Mouse (Mus musculus) liver, embryonic 15.5 days (tissue): ENCODE results near the gene Dnajc13. TPM values are rescaled to one million over a fixed set of nuclear protein-coding genes. Genes with fewer than 3 reads are reported as not detected.

Experiments used
- ATAC-seq: fragments of 200-750 bp; cut with Nextera tagmentation; 2 replicates; pipeline ENCODE4 v1.8.0; 2017; ENCODE audit warnings: moderate number of reproducible peaks, mild to moderate bottlenecking, moderate library complexity; ENCODE audit not compliant: insufficient read depth
- H3K27ac ChIP-seq: fragments of 300-500 bp; sonication (generic); replicated peaks from 2 replicates; pipeline ENCODE4 v1.5.1; 2015; ENCODE audit warnings: mild to moderate bottlenecking, inconsistent platforms
- H3K27me3 ChIP-seq: fragments of 300-500 bp; sonication (generic); 2 replicates; pipeline ENCODE4 v1.6.1; 2015; ENCODE audit warnings: mild to moderate bottlenecking, inconsistent platforms
- H3K36me3 ChIP-seq: fragments of 300-500 bp; sonication (generic); replicated peaks from 2 replicates; pipeline ENCODE4 v1.6.1; 2015; ENCODE audit warnings: moderate library complexity, mild to moderate bottlenecking, inconsistent platforms
- H3K4me1 ChIP-seq: fragments of 300-500 bp; sonication (generic); replicated peaks from 2 replicates; pipeline ENCODE4 v1.6.1; 2015; ENCODE audit warnings: inconsistent platforms
- H3K4me2 ChIP-seq: fragments of 300-500 bp; sonication (generic); 2 replicates; pipeline ENCODE4 v1.6.1; 2015; ENCODE audit warnings: moderate library complexity, mild to moderate bottlenecking, inconsistent platforms
- H3K4me3 ChIP-seq: fragments of 300-500 bp; sonication (generic); replicated peaks from 2 replicates; pipeline ENCODE4 v1.5.1; 2015; ENCODE audit warnings: mild to moderate bottlenecking, inconsistent platforms
- H3K9ac ChIP-seq: fragments of 300-500 bp; sonication (generic); 2 replicates; pipeline ENCODE4 v1.6.1; 2015; ENCODE audit warnings: moderate library complexity, mild to moderate bottlenecking, inconsistent platforms
- H3K9me3 ChIP-seq: fragments of 300-500 bp; sonication (generic); replicated peaks from 2 replicates; pipeline ENCODE4 v1.6.1; 2016; ENCODE audit warnings: inconsistent platforms
- WGBS: fragments of 180-500 bp; shearing (Covaris S2); methylation state at CpG from one replicate; pipeline ENCODE4 v1.1.7; 2015; ENCODE audit warnings: mixed read lengths; ENCODE audit not compliant: insufficient replicate concordance; 5-methylcytosine and 5-hydroxymethylcytosine counted together
- polyA plus RNA-seq: library from polyadenylated mRNA; unstranded; fragments of >200 nt; fragmentation: Nextera tagmentation; extraction: Ambion mirVana; gene quantifications from 2 replicates; pipeline ENCODE4 v1.2.1, GENCODE M21; 2015

The Dnajc13 gene
- polyA plus RNA-seq: 6.8 and 7.2 TPM in 2 replicates

- no peaks in the 10 kb centered on the region for H3K36me3 ChIP-seq
- peak within 1 kb of the TSS; percentile 96 for H3K4me3 ChIP-seq
- peak within 1 kb of the TSS; percentile 82 for H3K27ac ChIP-seq
- peak within 1 kb of the TSS; percentile 84 for H3K9ac ChIP-seq
- no peaks in the 10 kb centered on the region for H3K9me3 ChIP-seq
- WGBS: under 1% methylated on average over 59 of the region's 60 CpGs
- H3K4me2 ChIP-seq: peak within 1 kb of the TSS; percentile 86
- H3K4me1 ChIP-seq: peaks cover 32% of the 10 kb centered on the region
- no peaks in the 10 kb centered on the region for H3K27me3 ChIP-seq
- peak; percentile 97 for ATAC-seq
Measured at GRCm38 (mm10) chr9:104262823-104263352, at the start of gene Dnajc13. Gene Dnajc13 (minus strand): TSS chr9:104262930.

GRCm38 (mm10) chr9:104306734-104307133 lies 44.0 kb upstream of the Dnajc13 start:
- 9% methylated on average over 6 of the region's 6 CpGs for WGBS
- no peak for ATAC-seq

GRCm38 (mm10) chr9:104305333-104306111 lies 42.8 kb upstream of the Dnajc13 start:
- no peak overlapping the region for H3K27ac ChIP-seq
- ATAC-seq: no peak
- WGBS: 74% methylated on average over 6 of the region's 6 CpGs

More at GRCm38 (mm10) chr9:104306734-104307133, 44.0 kb upstream of the Dnajc13 start:
- H3K9ac ChIP-seq: no peak overlapping the region
- no peaks in the 10 kb centered on the region for H3K36me3 ChIP-seq
- H3K4me2 ChIP-seq: no peak overlapping the region
- no peaks in the 10 kb centered on the region for H3K9me3 ChIP-seq
- no peaks in the 10 kb centered on the region for H3K27me3 ChIP-seq
- H3K4me1 ChIP-seq: no peaks in the 10 kb centered on the region
- no peak overlapping the region for H3K27ac ChIP-seq
- no peak overlapping the region for H3K4me3 ChIP-seq

GRCm38 (mm10) chr9:104304800-104305199 lies 42.1 kb upstream of the Dnajc13 start:
- Histone ChIP-seq H3K4me3 (no peak overlapping the region), H3K4me2 (no peak overlapping the region), H3K4me1 (no peaks in the 10 kb centered on the region), H3K9me3 (no peaks in the 10 kb centered on the region), H3K27ac (no peak overlapping the region), H3K9ac (no peak overlapping the region), H3K27me3 (no peaks in the 10 kb centered on the region), H3K36me3 (no peaks in the 10 kb centered on the region)
- 58% methylated on average over 10 of the region's 10 CpGs for WGBS
- ATAC-seq: no peak

More at GRCm38 (mm10) chr9:104305333-104306111, 42.8 kb upstream of the Dnajc13 start:
- H3K4me2 ChIP-seq: no peak overlapping the region
- H3K9ac ChIP-seq: no peak overlapping the region
- no peak overlapping the region for H3K4me3 ChIP-seq
- H3K36me3 ChIP-seq: no peaks in the 10 kb centered on the region
- no peaks in the 10 kb centered on the region for H3K27me3 ChIP-seq
- no peaks in the 10 kb centered on the region for H3K4me1 ChIP-seq
- H3K9me3 ChIP-seq: no peaks in the 10 kb centered on the region

GRCm38 (mm10) chr9:104304376-104304775 lies 41.6 kb upstream of the Dnajc13 start:
- no peaks in the 10 kb centered on the region for H3K4me1 ChIP-seq
- H3K36me3 ChIP-seq: no peaks in the 10 kb centered on the region
- no peak overlapping the region for H3K27ac ChIP-seq
- no peak overlapping the region for H3K4me3 ChIP-seq
- H3K9ac ChIP-seq: no peak overlapping the region
- H3K27me3 ChIP-seq: no peaks in the 10 kb centered on the region
- H3K4me2 ChIP-seq: no peak overlapping the region
- no peaks in the 10 kb centered on the region for H3K9me3 ChIP-seq
- WGBS: 57% methylated on average over 4 of the region's 4 CpGs
- ATAC-seq: no peak

- no peak for ATAC-seq
- Histone ChIP-seq H3K4me3 (no peak overlapping the region), H3K4me1 (no peaks in the 10 kb centered on the region), H3K27me3 (no peaks in the 10 kb centered on the region), H3K9me3 (no peaks in the 10 kb centered on the region), H3K9ac (no peak overlapping the region), H3K4me2 (no peak overlapping the region), H3K36me3 (no peaks in the 10 kb centered on the region), H3K27ac (no peak overlapping the region)
- 64% methylated on average over 12 of the region's 12 CpGs for WGBS
Measured at GRCm38 (mm10) chr9:104300569-104300968, 37.8 kb upstream of the Dnajc13 start.

GRCm38 (mm10) chr9:104297041-104297440 lies 34.3 kb upstream of the Dnajc13 start:
- Histone ChIP-seq H3K4me2 (no peak overlapping the region), H3K9ac (no peak overlapping the region), H3K4me1 (no peaks in the 10 kb centered on the region), H3K27me3 (no peaks in the 10 kb centered on the region), H3K27ac (no peak overlapping the region), H3K36me3 (no peaks in the 10 kb centered on the region), H3K9me3 (no peaks in the 10 kb centered on the region), H3K4me3 (no peak overlapping the region)
- WGBS: 41% methylated on average over 3 of the region's 3 CpGs
- ATAC-seq: no peak

GRCm38 (mm10) chr9:104284934-104285333 lies 22.2 kb upstream of the Dnajc13 start:
- H3K4me3 ChIP-seq: no peak overlapping the region

GRCm38 (mm10) chr9:104282536-104282935 lies 19.8 kb upstream of the Dnajc13 start:
- no peak overlapping the region for H3K27ac ChIP-seq
- H3K4me2 ChIP-seq: no peak overlapping the region
- 52% methylated on average over 8 of the region's 8 CpGs for WGBS
- no peaks in the 10 kb centered on the region for H3K4me1 ChIP-seq
- no peaks in the 10 kb centered on the region for H3K9me3 ChIP-seq
- H3K4me3 ChIP-seq: no peak overlapping the region
- no peak overlapping the region for H3K9ac ChIP-seq
- no peak for ATAC-seq
- no peaks in the 10 kb centered on the region for H3K27me3 ChIP-seq
- H3K36me3 ChIP-seq: no peaks in the 10 kb centered on the region

More at GRCm38 (mm10) chr9:104284934-104285333, 22.2 kb upstream of the Dnajc13 start:
- no peaks in the 10 kb centered on the region for H3K4me1 ChIP-seq
- H3K9me3 ChIP-seq: no peaks in the 10 kb centered on the region
- H3K27me3 ChIP-seq: no peaks in the 10 kb centered on the region
- H3K36me3 ChIP-seq: no peaks in the 10 kb centered on the region
- H3K9ac ChIP-seq: no peak overlapping the region
- WGBS: 34% methylated on average over 6 of the region's 6 CpGs
- no peak for ATAC-seq
- no peak overlapping the region for H3K27ac ChIP-seq
- H3K4me2 ChIP-seq: no peak overlapping the region

- Histone ChIP-seq H3K4me3 (no peak overlapping the region), H3K4me1 (no peaks in the 10 kb centered on the region), H3K9me3 (no peaks in the 10 kb centered on the region), H3K27me3 (no peaks in the 10 kb centered on the region), H3K9ac (no peak overlapping the region), H3K36me3 (no peaks in the 10 kb centered on the region), H3K27ac (no peak overlapping the region), H3K4me2 (no peak overlapping the region)
- ATAC-seq: no peak
- WGBS: 48% methylated on average over 5 of the region's 5 CpGs
Measured at GRCm38 (mm10) chr9:104281737-104282136, 19.0 kb upstream of the Dnajc13 start.

GRCm38 (mm10) chr9:104280725-104281495 lies 18.2 kb upstream of the Dnajc13 start:
- ATAC-seq: no peak
- Histone ChIP-seq H3K4me2 (no peak overlapping the region), H3K36me3 (no peaks in the 10 kb centered on the region), H3K4me3 (no peak overlapping the region), H3K9me3 (no peaks in the 10 kb centered on the region), H3K27me3 (no peaks in the 10 kb centered on the region), H3K4me1 (no peaks in the 10 kb centered on the region), H3K27ac (no peak overlapping the region), H3K9ac (no peak overlapping the region)
- WGBS: 57% methylated on average over 8 of the region's 8 CpGs
